Mouse (Mus musculus) small intestine, adult 2 months (tissue): ENCODE data around the gene Ssb. TPM values are rescaled to one million over a fixed set of nuclear protein-coding genes. Genes with fewer than 3 reads are reported as not detected.
"Not testable (repeated sequence)": the region's sequence is repeated elsewhere in the genome, so short reads cannot be mapped to it uniquely, and the experiment has no call there.

Experiments
- H3K27ac ChIP-seq: fragments of 200-500 bp; 2 replicates; pipeline ENCODE4 v1.5.1; 2012; ENCODE audit warnings: low read depth, low read length, control low read depth, inconsistent platforms; ENCODE audit not compliant: insufficient read depth
- H3K27me3 ChIP-seq: fragments of 200-500 bp; 2 replicates; pipeline ENCODE4 v1.6.1; 2012; ENCODE audit warnings: mild to moderate bottlenecking, moderate library complexity, low read length, inconsistent platforms; ENCODE audit not compliant: control insufficient read depth, insufficient read depth
- H3K36me3 ChIP-seq: fragments of 200-500 bp; 2 replicates; pipeline ENCODE4 v1.6.1; 2012; ENCODE audit warnings: mild to moderate bottlenecking, low read length, control low read depth, inconsistent platforms; ENCODE audit not compliant: control insufficient read depth, insufficient read depth
- H3K4me1 ChIP-seq: fragments of 200-500 bp; 2 replicates; pipeline ENCODE4 v1.6.1; 2012; ENCODE audit warnings: low read length, inconsistent platforms, mixed read lengths; ENCODE audit not compliant: control insufficient read depth, insufficient read depth, insufficient read length
- H3K4me3 ChIP-seq: fragments of 200-500 bp; 2 replicates; pipeline ENCODE4 v1.5.1; 2012; ENCODE audit warnings: low read depth, mild to moderate bottlenecking, control low read depth, inconsistent platforms, low read length, moderate library complexity
- CTCF ChIP-seq: fragments of 200-500 bp; IDR thresholded peaks from 2 replicates; pipeline ENCODE4 v1.5.1; 2012; ENCODE audit warnings: low read depth, mild to moderate bottlenecking, control low read depth, inconsistent platforms, low read length, moderate library complexity, mixed read lengths; ENCODE audit not compliant: insufficient replicate concordance, insufficient read length; ENCODE audit errors: extremely low read depth
- POLR2A ChIP-seq: fragments of 200-500 bp; IDR thresholded peaks from 2 replicates; pipeline ENCODE4 v1.6.1; 2012; ENCODE audit warnings: low read depth, mild to moderate bottlenecking, control low read depth, inconsistent platforms, low read length, moderate library complexity
- WGBS: fragments of 180-500 bp; shearing (Covaris S2); methylation state at CpG from one replicate; pipeline ENCODE4 v1.1.7; 2018; 5-methylcytosine and 5-hydroxymethylcytosine counted together
- polyA plus RNA-seq: library from polyadenylated mRNA; depleted of rRNA; stranded (reverse); fragments of >200 nt; gene quantifications from 2 replicates; pipeline ENCODE4 v1.2.3, GENCODE M21; 2012; rRNA removed

Gene Ssb
- polyA plus RNA-seq, 1 experiment, result 0.28 TPM

- TF ChIP-seq POLR2A (no peak), CTCF (no peak)
- 92% methylated on average over 3 of the region's 3 CpGs for WGBS
- H3K27me3 ChIP-seq, result no peaks in the 10 kb centered on the region
- peaks cover 2% of the 10 kb centered on the region; the same call in 1 of the 2 replicates for H3K4me1 ChIP-seq
- no peak overlapping the region for H3K27ac ChIP-seq
- H3K36me3 ChIP-seq, result peaks cover 2% of the 10 kb centered on the region; the same call in 1 of the 2 replicates
- no peak overlapping the region for H3K4me3 ChIP-seq
These were observed 42.2 kb downstream of the Ssb start for GRCm38 (mm10) chr2:69903541-69903940.

DNA sequence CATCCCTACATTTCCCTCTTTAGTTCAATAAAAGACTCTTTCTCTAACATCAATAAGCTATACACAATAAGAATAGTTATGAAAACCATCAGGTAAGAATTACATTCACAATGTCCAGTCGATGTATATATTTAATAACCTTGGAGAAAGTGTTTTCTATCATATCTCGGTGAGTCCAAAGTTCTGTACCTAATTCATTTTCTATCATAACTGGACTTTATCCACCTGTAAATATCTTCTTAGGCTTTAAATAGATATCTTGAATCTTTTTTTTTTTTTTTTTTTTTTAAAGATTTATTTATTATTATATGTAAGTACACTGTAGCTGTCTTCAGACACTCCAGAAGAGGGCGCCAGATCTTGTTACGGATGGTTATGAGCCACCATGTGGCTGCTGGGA, 46.0 kb downstream of the Ssb start:
- WGBS, result 61% methylated on average over 4 of the region's 4 CpGs
- not testable (repeated sequence) for H3K27me3 ChIP-seq, H3K36me3 ChIP-seq, H3K4me1 ChIP-seq, H3K4me3 ChIP-seq
- H3K27ac ChIP-seq, result peak overlapping the region; percentile 41; the same call in 1 of the 2 replicates

GRCm38 (mm10) chr2:69912801-69913200, 51.4 kb downstream of the Ssb start:
- TF ChIP-seq POLR2A (no peak), CTCF (no peak)
- peaks cover 15% of the 10 kb centered on the region for H3K36me3 ChIP-seq
- H3K27me3 ChIP-seq, result no peaks in the 10 kb centered on the region
- H3K4me3 ChIP-seq, result no peak overlapping the region
- H3K27ac ChIP-seq, result no peak overlapping the region
- WGBS, result 82% methylated on average over 2 of the region's 2 CpGs
- no peaks in the 10 kb centered on the region for H3K4me1 ChIP-seq

DNA sequence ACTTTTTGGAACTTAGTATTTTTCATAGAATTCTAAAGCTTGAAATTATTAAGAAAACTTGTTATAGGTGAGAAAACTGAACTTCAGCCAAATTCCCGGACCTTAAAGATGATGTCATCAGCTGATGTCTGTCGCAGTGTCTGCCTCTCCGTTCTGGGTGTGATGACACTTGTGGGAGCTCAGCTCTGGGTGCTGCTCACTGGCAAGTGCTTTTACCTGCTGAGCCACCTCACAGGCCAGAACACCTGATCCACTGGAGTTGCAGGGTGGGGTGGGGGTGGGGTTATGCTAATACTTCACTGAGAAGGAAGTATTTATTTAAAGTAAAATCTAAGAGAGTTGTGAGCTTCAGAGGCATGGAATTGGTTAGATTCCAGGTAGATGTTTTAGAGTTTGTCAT, 55.9 kb downstream of the Ssb start:
- Histone ChIP-seq H3K27me3 (no peaks in the 10 kb centered on the region), H3K4me1 (no peaks in the 10 kb centered on the region), H3K36me3 (peaks cover 24% of the 10 kb centered on the region), H3K27ac (no peak overlapping the region), H3K4me3 (no peak overlapping the region)
- TF ChIP-seq POLR2A (no peak), CTCF (no peak)
- 67% methylated on average over 3 of the region's 3 CpGs for WGBS

Other genes starting within 250 kb of the Ssb start
- gene Bbs5, start 214.4 kb upstream of the Ssb start, polyA plus RNA-seq, result not detected in 2 replicates
- not detected in 2 replicates for gene Klhl41, start 191.4 kb upstream of the Ssb start, polyA plus RNA-seq
- 1.1 and 1.2 TPM in 2 replicates for gene Fastkd1, start 148.0 kb upstream of the Ssb start, polyA plus RNA-seq
- 0.20 and 0.30 TPM in 2 replicates for gene Ppig, start 139.0 kb upstream of the Ssb start, polyA plus RNA-seq
- gene Ccdc173, start 72.0 kb upstream of the Ssb start, polyA plus RNA-seq, result not detected in 2 replicates
- gene Phospho2, start 71.9 kb upstream of the Ssb start, polyA plus RNA-seq, result 77.7 and 94.4 TPM in 2 replicates
- gene Klhl23, start 39.6 kb upstream of the Ssb start, polyA plus RNA-seq, result 1.9 and 2.7 TPM in 2 replicates
- gene Mettl5, start 24.1 kb downstream of the Ssb start, polyA plus RNA-seq, result 0.61 and 2.3 TPM in 2 replicates
- gene Ubr3, start 35.7 kb downstream of the Ssb start, polyA plus RNA-seq, result 3.3 and 8.0 TPM in 2 replicates
- not detected in 2 replicates for gene Myo3b, start 177.6 kb downstream of the Ssb start, polyA plus RNA-seq